Mouse (Mus musculus): ENCODE results near the gene Hat1. TPM values are rescaled to one million over a fixed set of nuclear protein-coding genes. Genes with fewer than 3 reads are reported as not detected.
A peak's percentile ranks its signal among the peaks of the same experiment; 100 is the strongest.
"Not testable (repeated sequence)": the region's sequence is repeated elsewhere in the genome, so short reads cannot be mapped to it uniquely, and the experiment has no call there.

Gene Hat1
- polyA plus RNA-seq, 1 experiment from 2014 or later: 49.2 TPM

DNA sequence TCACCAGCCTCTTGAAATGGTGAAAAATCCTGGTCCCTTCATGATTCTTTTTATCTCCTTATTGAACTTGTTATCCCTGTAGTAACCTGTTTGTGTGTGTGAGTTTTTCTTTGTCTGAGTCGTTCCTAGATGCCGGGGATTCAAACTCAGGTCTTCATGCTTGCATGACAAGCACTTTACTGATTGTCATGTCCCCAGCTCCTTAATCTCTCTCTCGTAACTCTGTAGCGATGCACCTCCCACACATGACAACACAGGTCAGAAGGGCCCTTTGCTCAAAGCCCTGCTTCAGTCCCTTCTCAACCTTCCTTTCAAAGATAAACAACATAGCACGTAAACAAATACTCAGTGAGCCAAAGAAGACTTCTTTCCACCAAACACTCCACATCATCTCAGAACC, 30.4 kb upstream of the Hat1 start:
- 97% methylated on average over 5 of the region's 5 CpGs for WGBS
- Histone ChIP-seq H3K9ac (no peak overlapping the region), H3K9me3 (no peaks in the 10 kb centered on the region), H3K27me3 (no peaks in the 10 kb centered on the region), H3K4me1 (replicated peaks) (no peaks in the 10 kb centered on the region), H3K36me3 (peaks cover 27% of the 10 kb centered on the region), H3K4me2 (no peak overlapping the region), H3K4me3 (no peak overlapping the region), H3K27ac (replicated peaks) (no peak overlapping the region)
- ATAC-seq (ENCODE audit: low read depth): no peak

DNA sequence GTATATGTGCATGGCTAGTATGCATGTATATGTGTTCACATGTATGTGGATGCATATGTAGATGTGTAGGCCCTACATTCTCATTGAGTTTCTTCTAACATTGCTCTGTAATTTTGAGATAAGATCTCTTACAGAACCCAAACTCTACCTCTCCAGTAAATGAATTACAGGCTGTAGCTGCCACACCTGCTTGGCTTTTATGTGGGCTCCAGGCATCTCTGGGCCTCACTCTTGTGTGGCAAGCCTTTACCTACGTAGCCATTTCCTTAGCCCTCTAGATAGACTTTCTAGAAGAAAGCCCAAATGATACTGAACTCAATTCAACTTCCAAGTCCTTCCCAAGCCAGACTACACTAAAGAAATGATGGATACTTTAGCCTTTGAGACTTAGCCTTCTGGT, 28.6 kb upstream of the Hat1 start:
- ATAC-seq (ENCODE audit: low read depth): no peak
- Histone ChIP-seq H3K9me3 (no peaks in the 10 kb centered on the region), H3K4me2 (no peak overlapping the region), H3K27me3 (no peaks in the 10 kb centered on the region), H3K27ac (replicated peaks) (no peak overlapping the region), H3K9ac (no peak overlapping the region), H3K36me3 (peaks cover 27% of the 10 kb centered on the region), H3K4me3 (no peak overlapping the region), H3K4me1 (replicated peaks) (peaks cover 3% of the 10 kb centered on the region)
- WGBS: 78% methylated on average over 1 of the region's 1 CpGs

DNA sequence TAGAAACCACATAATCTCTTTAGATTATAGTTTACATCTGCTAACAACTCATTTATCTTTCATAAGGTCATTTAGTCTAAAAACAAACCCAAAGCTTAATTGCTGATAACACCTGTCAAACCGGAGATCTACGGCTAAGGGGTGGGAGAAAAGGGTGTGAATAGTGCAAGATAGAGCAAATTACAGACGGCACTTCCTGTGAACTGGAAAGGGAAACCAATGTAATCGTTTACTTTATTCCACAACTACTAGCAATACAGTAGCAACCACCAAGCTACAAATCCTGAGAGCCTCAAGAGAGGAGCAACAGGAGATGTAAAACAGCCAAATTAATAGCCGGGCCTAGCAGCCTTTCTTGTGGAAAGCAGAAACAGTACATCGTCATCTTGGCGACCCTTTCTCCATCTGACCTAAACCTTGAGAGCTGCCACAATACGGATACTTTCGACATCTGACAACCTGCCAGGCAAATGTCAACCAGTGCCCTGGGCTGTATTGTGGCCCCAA, 22.1 kb upstream of the Hat1 start:
- peak; percentile 24; the same call in 1 of the 2 replicates for ATAC-seq (ENCODE audit: low read depth)
- Histone ChIP-seq H3K4me1 (replicated peaks) (peaks cover 22% of the 10 kb centered on the region), H3K27ac (replicated peaks) (peak overlapping the region; percentile 84), H3K9ac (peak overlapping the region; percentile 86), H3K9me3 (no peaks in the 10 kb centered on the region), H3K4me2 (peak overlapping the region; percentile 70), H3K36me3 (peaks cover 7% of the 10 kb centered on the region), H3K4me3 (peak overlapping the region; percentile 81), H3K27me3 (no peaks in the 10 kb centered on the region)
- WGBS: 26% methylated on average over 9 of the region's 9 CpGs

DNA sequence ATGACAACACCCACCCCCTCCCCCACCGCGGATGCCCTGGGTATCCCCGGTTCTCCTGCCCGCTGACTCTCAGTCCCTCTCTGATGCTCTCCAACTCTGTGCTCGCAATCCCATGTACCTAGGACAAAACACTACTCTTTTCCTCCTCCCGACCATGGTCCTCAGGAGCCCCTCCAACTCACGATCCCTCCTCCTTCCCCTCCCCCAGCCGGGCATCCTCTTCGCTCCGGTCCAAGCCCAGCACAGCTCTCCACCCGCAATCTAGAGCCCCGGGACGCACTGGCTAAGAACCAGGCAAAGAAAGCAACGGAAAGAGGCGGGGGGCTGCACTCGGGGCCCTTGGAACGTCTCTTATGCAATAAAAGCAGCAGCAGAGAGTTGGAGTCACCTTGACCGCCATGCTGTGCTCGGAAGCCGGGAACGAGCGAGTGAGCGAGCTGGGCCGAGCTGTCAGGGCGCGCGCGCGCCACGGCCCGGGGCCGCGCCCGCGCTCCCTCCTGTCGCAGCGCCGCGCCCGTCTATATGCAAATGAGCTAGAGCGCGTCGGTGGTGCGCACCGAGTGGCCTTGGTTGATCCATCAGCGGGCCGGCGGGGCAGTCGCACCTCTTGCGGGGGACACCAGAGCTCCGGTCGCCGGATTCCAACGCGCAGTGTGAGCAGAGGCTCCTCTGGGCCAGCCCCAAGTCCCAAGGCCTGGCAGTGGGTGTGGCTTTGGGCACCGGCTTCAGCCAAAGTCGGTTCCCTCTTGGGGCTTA, 21.5 kb upstream of the Hat1 start, which contains the start of gene Slc25a12:
Gene Slc25a12 (minus strand): TSS at position 625 of the 756 bp plus-strand sequence.
- Histone ChIP-seq H3K27ac (replicated peaks) (peak within 1 kb of the TSS; percentile 84), H3K4me2 (peak within 1 kb of the TSS; percentile 70), H3K4me1 (replicated peaks) (peaks cover 22% of the 10 kb centered on the region), H3K36me3 (peaks cover under 1% of the 10 kb centered on the region; the same call in 1 of the 2 replicates), H3K9ac (peak within 1 kb of the TSS; percentile 86), H3K4me3 (peak within 1 kb of the TSS; percentile 81), H3K27me3 (no peaks in the 10 kb centered on the region), H3K9me3 (no peaks in the 10 kb centered on the region)
- under 1% methylated on average over 57 of the region's 57 CpGs for WGBS
- peak; percentile 94 for ATAC-seq (ENCODE audit: low read depth)

DNA sequence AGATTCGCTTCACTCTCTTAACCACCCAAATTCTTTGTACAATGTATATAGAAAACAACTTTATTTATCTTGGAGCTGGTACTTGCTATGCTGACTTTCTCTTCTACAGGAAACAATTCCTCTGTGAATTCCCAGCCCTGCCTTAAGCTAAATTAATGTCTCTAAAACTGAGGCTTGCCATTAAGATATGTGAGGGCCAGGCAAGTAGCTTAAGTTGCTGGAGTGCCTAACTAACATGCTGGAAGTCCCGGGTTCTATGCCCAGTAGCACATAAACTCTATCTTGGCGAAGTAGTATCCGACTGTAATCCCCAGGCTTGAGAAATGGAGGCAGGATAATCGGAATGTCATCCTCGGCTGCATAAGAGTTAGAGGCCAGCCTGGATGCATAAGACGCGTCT, 20.7 kb upstream of the Hat1 start:
- 46% methylated on average over 8 of the region's 8 CpGs for WGBS
- H3K9ac ChIP-seq: no peak overlapping the region
- H3K4me1 ChIP-seq (replicated peaks): peaks cover 22% of the 10 kb centered on the region
- H3K27me3 ChIP-seq: no peaks in the 10 kb centered on the region
- H3K36me3 ChIP-seq: no peaks in the 10 kb centered on the region
- H3K4me3 ChIP-seq: peak overlapping the region; percentile 81
- ATAC-seq (ENCODE audit: low read depth): no peak
- no peak overlapping the region for H3K27ac ChIP-seq (replicated peaks)
- H3K4me2 ChIP-seq: peak overlapping the region; percentile 70
- H3K9me3 ChIP-seq: no peaks in the 10 kb centered on the region

DNA sequence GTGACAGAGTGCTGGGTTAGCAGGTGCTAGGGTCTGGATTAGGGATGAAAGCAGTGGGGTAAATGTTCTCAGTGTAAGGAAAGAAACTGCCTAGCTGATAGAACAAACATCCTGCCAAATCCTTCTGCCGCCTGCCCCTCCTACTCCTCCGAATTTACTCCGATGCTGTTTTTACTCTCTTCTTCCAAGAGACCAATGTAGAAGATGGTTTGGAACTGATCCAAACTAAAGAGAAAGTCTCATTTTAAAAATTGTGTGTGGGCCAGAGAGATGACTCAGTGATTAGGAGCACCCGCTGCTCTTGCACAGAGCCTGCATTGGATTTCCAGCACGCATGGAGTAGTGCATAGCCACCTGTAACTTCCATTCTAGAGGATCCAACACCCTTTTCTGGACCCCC, 17.0 kb upstream of the Hat1 start:
- Histone ChIP-seq H3K27me3 (no peaks in the 10 kb centered on the region), H3K4me3 (no peak overlapping the region), H3K9ac (no peak overlapping the region), H3K36me3 (no peaks in the 10 kb centered on the region), H3K4me1 (replicated peaks) (peaks cover 5% of the 10 kb centered on the region), H3K9me3 (no peaks in the 10 kb centered on the region), H3K4me2 (no peak overlapping the region), H3K27ac (replicated peaks) (no peak overlapping the region)
- no peak for ATAC-seq (ENCODE audit: low read depth)
- 90% methylated on average over 5 of the region's 5 CpGs for WGBS

DNA sequence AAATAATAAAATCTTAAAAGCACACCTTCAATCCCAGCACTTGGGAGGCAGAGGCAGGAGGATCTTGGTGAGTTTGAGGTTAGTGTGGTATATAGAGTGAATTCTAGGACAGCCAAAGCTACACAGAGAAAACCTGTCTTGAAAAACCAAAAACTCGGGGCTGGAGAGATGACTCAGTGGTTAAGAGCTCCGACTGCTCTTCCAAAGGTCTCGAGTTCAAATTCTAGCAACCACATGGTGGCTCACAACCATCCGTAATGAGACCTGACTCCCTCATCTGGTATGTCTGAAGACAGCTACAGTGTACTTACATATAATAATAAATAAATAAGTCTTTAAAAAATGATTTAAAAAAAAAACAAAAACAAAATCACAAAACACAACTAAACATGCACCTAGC, 16.5 kb upstream of the Hat1 start:
- not testable (repeated sequence) for H3K9me3 ChIP-seq; H3K4me2 ChIP-seq; H3K36me3 ChIP-seq; H3K27me3 ChIP-seq; H3K4me3 ChIP-seq; ATAC-seq (ENCODE audit: low read depth); H3K4me1 ChIP-seq (replicated peaks); H3K9ac ChIP-seq; H3K27ac ChIP-seq (replicated peaks)
- whole genome bisulfite sequencing: 93% methylated on average over 4 of the region's 4 CpGs

DNA sequence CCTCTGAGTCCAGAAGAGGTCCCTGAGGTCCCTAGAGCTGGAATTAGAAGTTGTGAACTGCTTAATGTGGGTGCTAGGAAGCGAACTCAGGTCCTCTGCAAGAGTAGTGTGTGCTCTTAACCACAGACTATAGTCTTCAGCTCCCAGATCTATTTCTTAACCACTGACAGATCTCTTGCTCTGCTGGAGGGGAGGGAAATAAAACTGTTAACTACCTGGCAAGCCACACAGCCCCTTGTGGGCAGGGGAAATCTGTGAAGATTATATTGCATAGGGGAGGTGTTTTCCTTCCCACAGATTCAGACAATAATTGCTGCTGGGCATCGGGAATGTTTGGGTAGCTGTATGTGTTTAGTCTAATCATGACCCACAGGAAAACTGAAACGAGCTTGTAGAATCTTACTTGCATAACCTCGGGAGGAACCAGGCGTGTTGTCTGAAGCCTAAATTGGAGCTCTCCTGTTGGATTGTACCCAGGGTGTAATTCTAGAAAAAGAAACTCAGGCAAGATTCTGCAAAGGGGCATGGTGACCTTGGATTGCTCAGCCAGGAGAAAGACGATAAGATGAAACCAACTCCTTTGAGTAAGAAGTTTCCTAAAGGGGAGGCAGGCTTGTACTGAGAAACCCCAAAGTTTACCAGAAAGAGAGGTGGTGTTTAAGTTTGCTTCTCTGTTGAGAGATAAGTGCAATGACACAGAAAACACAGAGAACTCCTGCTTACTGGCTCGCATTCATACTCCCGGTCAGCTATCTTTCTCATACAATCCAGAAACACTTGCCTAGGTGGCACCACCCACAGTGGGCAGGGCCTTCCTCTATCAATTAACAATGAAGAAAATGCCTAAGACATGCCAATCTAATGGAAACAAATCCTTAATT, 14.2 kb upstream of the Hat1 start:
- ATAC-seq (ENCODE audit: low read depth): no peak
- 77% methylated on average over 8 of the region's 8 CpGs for WGBS

DNA sequence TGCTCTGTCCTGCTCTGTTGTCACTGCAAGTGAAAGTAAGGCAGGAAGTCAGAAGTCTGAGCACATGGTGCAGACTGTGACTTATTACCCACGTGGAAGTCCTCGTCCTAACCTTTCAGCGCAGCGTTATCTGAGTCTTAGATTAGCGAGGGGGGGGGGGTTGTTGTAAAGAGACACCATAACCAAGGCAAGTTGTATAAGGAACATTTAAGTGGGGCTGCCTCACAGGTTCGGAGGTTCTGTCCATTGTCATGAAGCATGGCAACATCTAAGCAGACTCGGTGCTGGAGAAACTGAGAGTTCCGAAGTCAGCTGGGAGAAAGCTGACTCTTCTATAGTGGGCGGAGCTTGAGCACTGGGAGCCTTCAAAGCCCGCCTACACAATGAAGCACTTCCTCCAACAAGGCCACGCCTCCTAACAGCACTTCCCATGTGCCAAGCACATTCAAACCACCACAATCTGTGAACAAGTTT, 12.3 kb upstream of the Hat1 start:
- Histone ChIP-seq H3K9me3 (no peaks in the 10 kb centered on the region), H3K9ac (no peak overlapping the region), H3K36me3 (no peaks in the 10 kb centered on the region), H3K27ac (replicated peaks) (no peak overlapping the region), H3K4me1 (replicated peaks) (no peaks in the 10 kb centered on the region), H3K4me2 (no peak overlapping the region), H3K4me3 (no peak overlapping the region), H3K27me3 (no peaks in the 10 kb centered on the region)
- no peak for ATAC-seq (ENCODE audit: low read depth)
- 52% methylated on average over 11 of the region's 11 CpGs for WGBS

More for the DNA sequence above, 14.2 kb upstream of the Hat1 start:
- no peaks in the 10 kb centered on the region for H3K36me3 ChIP-seq
- H3K9ac ChIP-seq: no peak overlapping the region
- H3K4me3 ChIP-seq: no peak overlapping the region
- H3K4me1 ChIP-seq (replicated peaks): no peaks in the 10 kb centered on the region
- no peak overlapping the region for H3K27ac ChIP-seq (replicated peaks)
- H3K9me3 ChIP-seq: no peaks in the 10 kb centered on the region
- H3K27me3 ChIP-seq: no peaks in the 10 kb centered on the region
- no peak overlapping the region for H3K4me2 ChIP-seq

DNA sequence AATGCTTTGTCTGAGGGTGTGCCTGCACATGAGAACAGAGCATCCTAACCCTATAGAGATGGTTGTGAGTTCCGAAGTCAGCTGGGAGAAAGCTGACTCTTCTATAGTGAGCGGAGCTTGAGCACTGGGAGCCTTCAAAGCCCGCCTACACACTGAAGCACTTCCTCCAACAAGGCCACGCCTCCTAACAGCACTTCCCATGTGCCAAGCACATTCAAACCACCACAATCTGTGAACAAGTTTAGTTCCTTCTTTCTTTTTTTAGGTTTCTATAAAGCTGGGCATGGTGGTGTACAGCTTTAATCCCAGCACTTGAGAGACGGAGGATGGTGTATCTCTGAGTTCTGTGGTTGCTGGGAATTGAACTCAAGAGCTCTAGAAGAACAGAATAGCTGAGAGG, 11.3 kb upstream of the Hat1 start:
- no peak overlapping the region for H3K4me3 ChIP-seq
- H3K27ac ChIP-seq (replicated peaks): no peak overlapping the region
- no peaks in the 10 kb centered on the region for H3K4me1 ChIP-seq (replicated peaks)
- no peak overlapping the region for H3K9ac ChIP-seq
- H3K9me3 ChIP-seq: no peaks in the 10 kb centered on the region
- no peak overlapping the region for H3K4me2 ChIP-seq
- no peaks in the 10 kb centered on the region for H3K27me3 ChIP-seq
- H3K36me3 ChIP-seq: no peaks in the 10 kb centered on the region
- no peak for ATAC-seq (ENCODE audit: low read depth)
- WGBS: 92% methylated on average over 5 of the region's 5 CpGs

DNA sequence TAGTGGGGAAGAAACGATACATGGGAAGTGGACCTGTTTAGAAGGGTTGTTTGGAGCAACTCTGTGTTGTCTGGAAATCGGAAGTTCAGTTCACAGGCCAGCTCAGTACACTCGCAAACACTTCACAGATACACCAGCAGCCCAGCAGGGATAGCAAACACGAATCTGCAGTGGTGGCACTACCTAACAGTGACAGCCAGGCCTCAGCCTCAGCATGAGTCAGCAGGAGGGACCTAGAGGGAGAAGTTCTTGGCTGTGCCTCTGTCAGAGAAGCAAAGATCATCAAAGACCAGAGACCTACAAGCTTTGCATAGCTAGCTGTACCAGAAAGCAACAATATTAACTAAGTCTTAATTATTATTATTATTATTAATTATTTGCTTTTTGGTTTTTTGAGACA, 6.8 kb upstream of the Hat1 start:
- WGBS: 83% methylated on average over 4 of the region's 4 CpGs
- no peaks in the 10 kb centered on the region for H3K4me1 ChIP-seq (replicated peaks)
- no peak overlapping the region for H3K27ac ChIP-seq (replicated peaks)
- H3K4me2 ChIP-seq: no peak overlapping the region
- no peaks in the 10 kb centered on the region for H3K36me3 ChIP-seq
- H3K9ac ChIP-seq: no peak overlapping the region
- no peaks in the 10 kb centered on the region for H3K27me3 ChIP-seq
- no peak overlapping the region for H3K4me3 ChIP-seq
- no peak for ATAC-seq (ENCODE audit: low read depth)
- no peaks in the 10 kb centered on the region for H3K9me3 ChIP-seq

DNA sequence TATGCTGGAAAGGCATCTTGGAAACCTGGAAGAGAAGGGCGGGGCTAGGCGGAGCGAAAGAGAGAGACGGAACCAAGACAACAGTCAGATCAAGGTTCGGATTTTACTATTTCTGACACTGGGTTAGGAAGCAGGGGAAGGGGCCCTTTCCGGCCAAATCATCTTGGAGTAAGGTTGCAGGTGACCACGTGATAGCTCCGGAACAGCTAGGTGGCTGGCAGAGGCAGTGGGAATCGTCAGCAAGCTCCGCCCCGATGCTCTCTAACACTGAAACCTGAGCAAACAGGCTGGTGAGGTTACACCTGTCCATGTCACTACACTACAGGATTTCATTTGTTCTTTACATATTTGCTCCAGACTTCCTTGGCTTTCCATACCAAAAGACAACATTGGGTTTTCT, 4.9 kb upstream of the Hat1 start:
- ATAC-seq (ENCODE audit: low read depth): no peak
- Histone ChIP-seq H3K4me3 (no peak overlapping the region), H3K27me3 (no peaks in the 10 kb centered on the region), H3K4me1 (replicated peaks) (peaks cover 4% of the 10 kb centered on the region; the same call in 1 of the 2 replicates), H3K36me3 (no peaks in the 10 kb centered on the region), H3K9me3 (no peaks in the 10 kb centered on the region), H3K27ac (replicated peaks) (no peak overlapping the region), H3K4me2 (no peak overlapping the region), H3K9ac (no peak overlapping the region)
- WGBS: 55% methylated on average over 11 of the region's 11 CpGs

Measured in neural tube, embryonic 13.5 days (tissue).